Mouse (Mus musculus): ENCODE results near the gene Taf11. TPM values are rescaled to one million over a fixed set of nuclear protein-coding genes. Genes with fewer than 3 reads are reported as not detected.

Gene Taf11
- polyA plus RNA-seq, 1 experiment from 2014 or later = 67.1 TPM

- Histone ChIP-seq H3K9me3 (ENCODE audit: control insufficient read depth, low read length) (no peaks in the 10 kb centered on the region), H3K4me3 (replicated peaks; ENCODE audit: low read length) (no peak overlapping the region), H3K27ac (ENCODE audit: low read length) (no peak overlapping the region), H3K27me3 (replicated peaks; ENCODE audit: control insufficient read depth, insufficient read depth, low read length) (no peaks in the 10 kb centered on the region), H3K36me3 (ENCODE audit: control insufficient read depth, insufficient read depth) (no peaks in the 10 kb centered on the region), H3K9ac (replicated peaks; ENCODE audit: low read depth, low read length) (no peak overlapping the region), H3K4me1 (replicated peaks; ENCODE audit: control insufficient read depth, insufficient read depth, low read length) (peaks cover 11% of the 10 kb centered on the region), H3K4me2 (ENCODE audit: low read length) (no peak overlapping the region)
- 79% methylated on average over 7 of the region's 7 CpGs for WGBS
- no peak for ATAC-seq
Observed at GRCm38 (mm10) chr17:27925504-27925903, 15.9 kb upstream of the Taf11 start.

GRCm38 (mm10) chr17:27925054-27925453, 15.4 kb upstream of the Taf11 start:
- H3K9ac ChIP-seq (replicated peaks; ENCODE audit: low read depth, low read length) = no peak overlapping the region
- H3K9me3 ChIP-seq (ENCODE audit: control insufficient read depth, low read length) = no peaks in the 10 kb centered on the region
- no peaks in the 10 kb centered on the region for H3K36me3 ChIP-seq (ENCODE audit: control insufficient read depth, insufficient read depth)
- H3K27me3 ChIP-seq (replicated peaks; ENCODE audit: control insufficient read depth, insufficient read depth, low read length) = no peaks in the 10 kb centered on the region
- H3K4me1 ChIP-seq (replicated peaks; ENCODE audit: control insufficient read depth, insufficient read depth, low read length) = peaks cover 11% of the 10 kb centered on the region
- no peak overlapping the region for H3K27ac ChIP-seq (ENCODE audit: low read length)
- ATAC-seq = no peak
- H3K4me3 ChIP-seq (replicated peaks; ENCODE audit: low read length) = no peak overlapping the region
- H3K4me2 ChIP-seq (ENCODE audit: low read length) = no peak overlapping the region
- WGBS = 87% methylated on average over 4 of the region's 4 CpGs

GRCm38 (mm10) chr17:27922174-27922712, 12.6 kb upstream of the Taf11 start:
- Histone ChIP-seq H3K4me2 (ENCODE audit: low read length) (no peak overlapping the region), H3K9me3 (ENCODE audit: control insufficient read depth, low read length) (no peaks in the 10 kb centered on the region), H3K9ac (replicated peaks; ENCODE audit: low read depth, low read length) (no peak overlapping the region), H3K27ac (ENCODE audit: low read length) (peak overlapping the region; percentile 56), H3K27me3 (replicated peaks; ENCODE audit: control insufficient read depth, insufficient read depth, low read length) (no peaks in the 10 kb centered on the region), H3K36me3 (ENCODE audit: control insufficient read depth, insufficient read depth) (no peaks in the 10 kb centered on the region), H3K4me1 (replicated peaks; ENCODE audit: control insufficient read depth, insufficient read depth, low read length) (peaks cover 11% of the 10 kb centered on the region), H3K4me3 (replicated peaks; ENCODE audit: low read length) (no peak overlapping the region)
- WGBS = 63% methylated on average over 11 of the region's 11 CpGs
- no peak for ATAC-seq

- Histone ChIP-seq H3K36me3 (ENCODE audit: control insufficient read depth, insufficient read depth) (no peaks in the 10 kb centered on the region), H3K4me3 (replicated peaks; ENCODE audit: low read length) (no peak overlapping the region), H3K9ac (replicated peaks; ENCODE audit: low read depth, low read length) (no peak overlapping the region), H3K27ac (ENCODE audit: low read length) (no peak overlapping the region), H3K27me3 (replicated peaks; ENCODE audit: control insufficient read depth, insufficient read depth, low read length) (no peaks in the 10 kb centered on the region), H3K4me1 (replicated peaks; ENCODE audit: control insufficient read depth, insufficient read depth, low read length) (peaks cover 6% of the 10 kb centered on the region), H3K9me3 (ENCODE audit: control insufficient read depth, low read length) (no peaks in the 10 kb centered on the region), H3K4me2 (ENCODE audit: low read length) (no peak overlapping the region)
- no peak for ATAC-seq
- 74% methylated on average over 4 of the region's 4 CpGs for WGBS
Observed at GRCm38 (mm10) chr17:27920676-27921075, 11.0 kb upstream of the Taf11 start.

GRCm38 (mm10) chr17:27916366-27916765, 6.7 kb upstream of the Taf11 start:
- no peak overlapping the region for H3K9ac ChIP-seq (replicated peaks; ENCODE audit: low read depth, low read length)
- WGBS = 86% methylated on average over 4 of the region's 4 CpGs
- no peak for ATAC-seq

GRCm38 (mm10) chr17:27914742-27915141, 5.1 kb upstream of the Taf11 start:
- Histone ChIP-seq H3K9ac (replicated peaks; ENCODE audit: low read depth, low read length) (no peak overlapping the region), H3K27me3 (replicated peaks; ENCODE audit: control insufficient read depth, insufficient read depth, low read length) (no peaks in the 10 kb centered on the region), H3K4me2 (ENCODE audit: low read length) (no peak overlapping the region), H3K27ac (ENCODE audit: low read length) (no peak overlapping the region), H3K4me3 (replicated peaks; ENCODE audit: low read length) (no peak overlapping the region), H3K4me1 (replicated peaks; ENCODE audit: control insufficient read depth, insufficient read depth, low read length) (peaks cover 19% of the 10 kb centered on the region), H3K9me3 (ENCODE audit: control insufficient read depth, low read length) (no peaks in the 10 kb centered on the region), H3K36me3 (ENCODE audit: control insufficient read depth, insufficient read depth) (no peaks in the 10 kb centered on the region)
- 87% methylated on average over 4 of the region's 4 CpGs for WGBS
- no peak for ATAC-seq

More at GRCm38 (mm10) chr17:27916366-27916765, 6.7 kb upstream of the Taf11 start:
- H3K4me3 ChIP-seq (replicated peaks; ENCODE audit: low read length) = no peak overlapping the region
- no peak overlapping the region for H3K4me2 ChIP-seq (ENCODE audit: low read length)
- H3K36me3 ChIP-seq (ENCODE audit: control insufficient read depth, insufficient read depth) = no peaks in the 10 kb centered on the region
- no peaks in the 10 kb centered on the region for H3K27me3 ChIP-seq (replicated peaks; ENCODE audit: control insufficient read depth, insufficient read depth, low read length)
- H3K9me3 ChIP-seq (ENCODE audit: control insufficient read depth, low read length) = no peaks in the 10 kb centered on the region
- H3K4me1 ChIP-seq (replicated peaks; ENCODE audit: control insufficient read depth, insufficient read depth, low read length) = peaks cover 4% of the 10 kb centered on the region
- H3K27ac ChIP-seq (ENCODE audit: low read length) = no peak overlapping the region

GRCm38 (mm10) chr17:27911371-27911770, 1.7 kb upstream of the Taf11 start:
- WGBS = 93% methylated on average over 7 of the region's 7 CpGs
- H3K9me3 ChIP-seq (ENCODE audit: control insufficient read depth, low read length) = no peaks in the 10 kb centered on the region
- no peak overlapping the region for H3K27ac ChIP-seq (ENCODE audit: low read length)
- H3K4me3 ChIP-seq (replicated peaks; ENCODE audit: low read length) = no peak overlapping the region
- no peaks in the 10 kb centered on the region for H3K36me3 ChIP-seq (ENCODE audit: control insufficient read depth, insufficient read depth)
- H3K27me3 ChIP-seq (replicated peaks; ENCODE audit: control insufficient read depth, insufficient read depth, low read length) = no peaks in the 10 kb centered on the region
- no peak overlapping the region for H3K4me2 ChIP-seq (ENCODE audit: low read length)
- no peak for ATAC-seq
- H3K4me1 ChIP-seq (replicated peaks; ENCODE audit: control insufficient read depth, insufficient read depth, low read length) = peaks cover 35% of the 10 kb centered on the region
- no peak overlapping the region for H3K9ac ChIP-seq (replicated peaks; ENCODE audit: low read depth, low read length)

- Histone ChIP-seq H3K4me2 (ENCODE audit: low read length) (peak within 1 kb of the TSS; percentile 98), H3K9me3 (ENCODE audit: control insufficient read depth, low read length) (no peaks in the 10 kb centered on the region), H3K27me3 (replicated peaks; ENCODE audit: control insufficient read depth, insufficient read depth, low read length) (no peaks in the 10 kb centered on the region), H3K36me3 (ENCODE audit: control insufficient read depth, insufficient read depth) (no peaks in the 10 kb centered on the region), H3K27ac (ENCODE audit: low read length) (peak within 1 kb of the TSS; percentile 82), H3K4me3 (replicated peaks; ENCODE audit: low read length) (peak within 1 kb of the TSS; percentile 64), H3K4me1 (replicated peaks; ENCODE audit: control insufficient read depth, insufficient read depth, low read length) (peaks cover 42% of the 10 kb centered on the region), H3K9ac (replicated peaks; ENCODE audit: low read depth, low read length) (peak within 1 kb of the TSS; percentile 83)
- ATAC-seq = peak; percentile 88
- under 1% methylated on average over 70 of the region's 78 CpGs for WGBS
Observed at GRCm38 (mm10) chr17:27908888-27909621, 589 bp downstream of the Taf11 start, which contains the start of gene Anks1. Gene Anks1, plus strand, starts transcription at chr17:27909306.

GRCm38 (mm10) chr17:27908206-27908887, 1.3 kb downstream of the Taf11 start:
- WGBS = under 1% methylated on average over 12 of the region's 12 CpGs

More at GRCm38 (mm10) chr17:27908206-27908887, 1.3 kb downstream of the Taf11 start:
- H3K9me3 ChIP-seq (ENCODE audit: control insufficient read depth, low read length) = no peaks in the 10 kb centered on the region
- peaks cover 5% of the 10 kb centered on the region for H3K36me3 ChIP-seq (ENCODE audit: control insufficient read depth, insufficient read depth)
- no peaks in the 10 kb centered on the region for H3K27me3 ChIP-seq (replicated peaks; ENCODE audit: control insufficient read depth, insufficient read depth, low read length)
- peaks cover 42% of the 10 kb centered on the region for H3K4me1 ChIP-seq (replicated peaks; ENCODE audit: control insufficient read depth, insufficient read depth, low read length)
- H3K27ac ChIP-seq (ENCODE audit: low read length) = peak overlapping the region; percentile 82
- peak overlapping the region; percentile 83 for H3K9ac ChIP-seq (replicated peaks; ENCODE audit: low read depth, low read length)
- peak overlapping the region; percentile 64 for H3K4me3 ChIP-seq (replicated peaks; ENCODE audit: low read length)
- H3K4me2 ChIP-seq (ENCODE audit: low read length) = peak overlapping the region; percentile 98
- no peak; the same call in 1 of the 2 replicates for ATAC-seq

Data from forebrain, embryonic 16.5 days (tissue).